Mouse (Mus musculus): Measurements from ENCODE around the gene Ak5. TPM values are rescaled to one million over a fixed set of nuclear protein-coding genes. Genes with fewer than 3 reads are reported as not detected.

Gene Ak5
- polyA plus RNA-seq, 2 experiments: 0.94 to 2.2 TPM

DNA sequence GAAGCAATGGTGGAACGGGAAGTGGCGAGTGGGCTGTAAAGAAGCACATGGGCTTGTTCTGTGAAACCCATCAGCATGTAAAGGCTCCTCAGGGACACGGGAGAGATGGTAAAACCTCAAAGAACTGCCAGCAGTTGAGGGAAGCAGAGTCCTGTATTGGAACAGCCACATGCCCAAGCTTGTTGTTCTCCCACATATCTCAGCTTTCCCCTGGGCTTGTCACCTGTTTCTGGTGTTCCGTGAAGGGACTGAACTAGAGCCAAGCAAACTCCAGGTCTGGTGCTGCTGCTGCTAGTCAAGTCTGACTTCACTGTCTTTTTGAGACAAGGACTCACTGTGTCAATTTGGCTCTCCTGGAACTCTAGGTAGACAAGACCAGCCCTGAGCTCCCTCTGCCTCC lies 200.8 kb downstream of the Ak5 start:
- Histone ChIP-seq H3K4me2 (replicated peaks; ENCODE audit: low read depth, low read length, severe bottlenecking) (no peak overlapping the region), H3K4me1 (ENCODE audit: control insufficient read depth, insufficient read depth, low read length) (peaks cover 10% of the 10 kb centered on the region; the same call in 1 of the 2 replicates), H3K9me3 (ENCODE audit: control insufficient read depth, low read length) (no peaks in the 10 kb centered on the region), H3K4me3 (replicated peaks; ENCODE audit: low read length) (no peak overlapping the region), H3K27ac (replicated peaks; ENCODE audit: low read depth, low read length) (no peak overlapping the region), H3K9ac (ENCODE audit: low read depth, low read length, severe bottlenecking) (no peak overlapping the region), H3K27me3 (ENCODE audit: control insufficient read depth, insufficient read depth, low read length) (no peaks in the 10 kb centered on the region), H3K36me3 (ENCODE audit: control insufficient read depth, insufficient read depth, low read length) (peaks cover 5% of the 10 kb centered on the region; the same call in 1 of the 2 replicates)
- no peak for TF ChIP-seq POLR2A (IDR thresholded peaks at IDR 0.05; ENCODE audit: borderline replicate concordance, extremely low read depth, insufficient read depth, insufficient read length)
- ATAC-seq (ENCODE audit: low FRiP score, low read depth): no peak
- DNase-seq (ENCODE audit: low spot score): peak; percentile 27
- whole genome bisulfite sequencing: 62% methylated on average over 4 of the region's 4 CpGs

DNA sequence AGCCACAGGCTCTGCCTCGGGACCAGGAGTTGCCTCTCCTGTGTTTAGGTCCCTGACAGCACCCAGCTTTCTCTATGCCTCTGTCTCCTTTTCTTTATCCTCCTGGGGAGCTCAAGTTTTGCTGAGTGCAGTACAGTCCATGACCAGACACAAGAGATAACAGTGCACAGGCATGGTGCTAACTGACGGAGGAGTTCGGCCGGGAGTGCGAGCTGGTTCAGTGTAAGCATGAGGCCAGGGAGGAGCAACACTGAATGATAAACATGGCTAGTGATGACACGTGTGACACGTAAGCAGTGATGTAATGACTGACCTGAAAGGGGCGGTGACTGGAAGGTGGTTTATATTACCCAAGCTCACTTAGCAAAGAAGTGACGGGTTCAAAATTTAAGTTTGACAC lies 201.3 kb downstream of the Ak5 start:
- no peak for DNase-seq (ENCODE audit: low spot score)
- Histone ChIP-seq H3K27ac (replicated peaks; ENCODE audit: low read depth, low read length) (no peak overlapping the region), H3K36me3 (ENCODE audit: control insufficient read depth, insufficient read depth, low read length) (peaks cover 10% of the 10 kb centered on the region), H3K4me1 (ENCODE audit: control insufficient read depth, insufficient read depth, low read length) (peaks cover 10% of the 10 kb centered on the region; the same call in 1 of the 2 replicates), H3K27me3 (ENCODE audit: control insufficient read depth, insufficient read depth, low read length) (no peaks in the 10 kb centered on the region), H3K9me3 (ENCODE audit: control insufficient read depth, low read length) (no peaks in the 10 kb centered on the region), H3K9ac (ENCODE audit: low read depth, low read length, severe bottlenecking) (no peak overlapping the region), H3K4me2 (replicated peaks; ENCODE audit: low read depth, low read length, severe bottlenecking) (no peak overlapping the region), H3K4me3 (replicated peaks; ENCODE audit: low read length) (no peak overlapping the region)
- no peak for ATAC-seq (ENCODE audit: low FRiP score, low read depth)
- WGBS: 86% methylated on average over 9 of the region's 9 CpGs
- TF ChIP-seq POLR2A (IDR thresholded peaks at IDR 0.05; ENCODE audit: borderline replicate concordance, extremely low read depth, insufficient read depth, insufficient read length): no peak

DNA sequence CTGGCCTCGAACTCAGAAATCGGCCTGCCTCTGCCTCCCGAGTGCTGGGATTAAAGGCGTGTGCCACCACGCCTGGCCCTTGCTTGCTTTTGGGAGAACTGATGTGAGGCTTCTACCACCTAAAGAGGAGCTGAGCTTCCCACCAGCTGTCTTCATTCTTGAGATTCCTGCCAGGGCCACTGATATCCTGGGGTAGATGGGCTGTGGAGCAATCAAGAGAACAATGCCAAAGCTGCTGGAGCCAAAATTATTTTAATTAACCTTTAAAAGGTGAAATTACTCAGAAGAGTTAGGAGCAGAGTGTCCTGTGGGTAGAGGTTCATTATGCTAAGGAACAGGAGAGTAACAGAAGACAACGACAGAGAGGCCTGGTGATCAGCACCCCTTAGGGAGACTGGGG lies 202.8 kb downstream of the Ak5 start:
- H3K4me2 ChIP-seq (replicated peaks; ENCODE audit: low read depth, low read length, severe bottlenecking): no peak overlapping the region
- H3K4me1 ChIP-seq (ENCODE audit: control insufficient read depth, insufficient read depth, low read length): peaks cover 13% of the 10 kb centered on the region; the same call in 1 of the 2 replicates
- TF ChIP-seq POLR2A (IDR thresholded peaks at IDR 0.05; ENCODE audit: borderline replicate concordance, extremely low read depth, insufficient read depth, insufficient read length): no peak
- no peaks in the 10 kb centered on the region for H3K9me3 ChIP-seq (ENCODE audit: control insufficient read depth, low read length)
- H3K4me3 ChIP-seq (replicated peaks; ENCODE audit: low read length): no peak overlapping the region
- H3K27ac ChIP-seq (replicated peaks; ENCODE audit: low read depth, low read length): no peak overlapping the region
- H3K9ac ChIP-seq (ENCODE audit: low read depth, low read length, severe bottlenecking): no peak overlapping the region
- 85% methylated on average over 6 of the region's 6 CpGs for WGBS
- no peaks in the 10 kb centered on the region for H3K27me3 ChIP-seq (ENCODE audit: control insufficient read depth, insufficient read depth, low read length)
- peaks cover 16% of the 10 kb centered on the region for H3K36me3 ChIP-seq (ENCODE audit: control insufficient read depth, insufficient read depth, low read length)
- no peak for DNase-seq (ENCODE audit: low spot score)
- ATAC-seq (ENCODE audit: low FRiP score, low read depth): no peak

DNA sequence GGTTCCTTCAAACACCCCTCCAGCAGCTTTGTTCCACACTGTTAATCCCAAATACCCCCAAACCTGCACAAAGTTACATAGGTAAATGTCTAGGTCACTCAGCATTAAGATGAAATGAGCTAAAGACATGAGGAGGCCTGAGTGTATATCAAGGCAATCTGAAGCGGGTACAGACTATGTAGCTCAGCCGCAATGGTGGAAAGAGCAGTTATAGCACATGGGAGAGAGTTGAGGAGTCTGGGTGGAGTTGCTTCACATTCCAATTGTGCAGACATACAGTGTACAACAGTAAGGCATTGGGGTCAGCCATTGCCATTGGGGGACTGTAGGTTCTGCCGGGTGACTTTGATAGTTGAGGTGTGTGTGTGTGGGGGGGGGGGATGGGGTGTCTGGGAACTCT lies 203.7 kb downstream of the Ak5 start:
- WGBS: 95% methylated on average over 3 of the region's 3 CpGs
- H3K9me3 ChIP-seq (ENCODE audit: control insufficient read depth, low read length): no peaks in the 10 kb centered on the region
- no peak for TF ChIP-seq POLR2A (IDR thresholded peaks at IDR 0.05; ENCODE audit: borderline replicate concordance, extremely low read depth, insufficient read depth, insufficient read length)
- H3K4me2 ChIP-seq (replicated peaks; ENCODE audit: low read depth, low read length, severe bottlenecking): no peak overlapping the region
- peaks cover 16% of the 10 kb centered on the region for H3K36me3 ChIP-seq (ENCODE audit: control insufficient read depth, insufficient read depth, low read length)
- ATAC-seq (ENCODE audit: low FRiP score, low read depth): no peak
- peaks cover 13% of the 10 kb centered on the region; the same call in 1 of the 2 replicates for H3K4me1 ChIP-seq (ENCODE audit: control insufficient read depth, insufficient read depth, low read length)
- no peak for DNase-seq (ENCODE audit: low spot score)
- no peak overlapping the region for H3K4me3 ChIP-seq (replicated peaks; ENCODE audit: low read length)
- no peak overlapping the region for H3K27ac ChIP-seq (replicated peaks; ENCODE audit: low read depth, low read length)
- no peaks in the 10 kb centered on the region for H3K27me3 ChIP-seq (ENCODE audit: control insufficient read depth, insufficient read depth, low read length)
- H3K9ac ChIP-seq (ENCODE audit: low read depth, low read length, severe bottlenecking): no peak overlapping the region

DNA sequence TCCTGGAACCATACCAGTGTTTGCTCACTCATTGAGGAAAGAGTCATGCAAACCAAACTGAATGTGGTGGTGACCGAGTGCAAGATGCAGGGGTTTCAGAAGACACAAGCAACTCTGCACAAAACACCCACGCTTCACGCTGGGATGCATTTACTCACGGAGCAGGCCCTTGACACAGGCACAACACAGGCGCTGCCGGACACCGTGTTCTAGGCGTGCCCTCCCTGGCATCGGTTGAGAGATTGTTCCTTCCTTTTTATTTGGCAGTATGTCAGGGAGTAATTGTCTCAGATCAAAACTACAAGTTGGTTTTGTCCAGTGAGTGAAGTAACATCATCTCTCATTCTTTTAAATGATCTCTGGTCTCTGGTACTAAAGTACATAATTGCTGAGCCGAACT lies 205.3 kb downstream of the Ak5 start:
- no peak for TF ChIP-seq POLR2A (IDR thresholded peaks at IDR 0.05; ENCODE audit: borderline replicate concordance, extremely low read depth, insufficient read depth, insufficient read length)
- no peak overlapping the region for H3K4me2 ChIP-seq (replicated peaks; ENCODE audit: low read depth, low read length, severe bottlenecking)
- no peak overlapping the region for H3K4me3 ChIP-seq (replicated peaks; ENCODE audit: low read length)
- no peak overlapping the region for H3K9ac ChIP-seq (ENCODE audit: low read depth, low read length, severe bottlenecking)
- H3K36me3 ChIP-seq (ENCODE audit: control insufficient read depth, insufficient read depth, low read length): peaks cover 20% of the 10 kb centered on the region
- ATAC-seq (ENCODE audit: low FRiP score, low read depth): no peak
- 92% methylated on average over 10 of the region's 10 CpGs for WGBS
- H3K27me3 ChIP-seq (ENCODE audit: control insufficient read depth, insufficient read depth, low read length): no peaks in the 10 kb centered on the region
- H3K4me1 ChIP-seq (ENCODE audit: control insufficient read depth, insufficient read depth, low read length): 0 out of 2 replicates have a peak, but pooled peaks cover 10% of the 10 kb centered on the region
- H3K9me3 ChIP-seq (ENCODE audit: control insufficient read depth, low read length): no peaks in the 10 kb centered on the region
- no peak overlapping the region for H3K27ac ChIP-seq (replicated peaks; ENCODE audit: low read depth, low read length)
- DNase-seq (ENCODE audit: low spot score): no peak

All from limb, embryonic 14.5 days (tissue).